Mouse (Mus musculus) T-cell, adult 66 days (primary cell): ENCODE data around the gene Cavin1. TPM values are rescaled to one million over a fixed set of nuclear protein-coding genes. Genes with fewer than 3 reads are reported as not detected.

Source experiments
- total RNA-seq, 2 experiments: library from RNA; stranded (reverse); gene quantifications; 3 replicates in 1 of 2; 4 replicates in 1 of 2; pipeline ENCODE4 v1.2.4; 2023

The Cavin1 gene
- total RNA-seq = under 1 TPM; 0.27 to 0.82 TPM

GRCm38 (mm10) chr11:100970557-100970937 is at the start of gene Cavin1:
TSS of gene Cavin1 (minus strand) at chr11:100970887.

GRCm38 (mm10) chr11:101009046-101009887 is 38.6 kb upstream of the Cavin1 start, which contains the start of gene Atp6v0a1:
TSS of gene Atp6v0a1 (plus strand) at chr11:101009452.

GRCm38 (mm10) chr11:100939512-100940151 is 31.1 kb downstream of the Cavin1 start, which contains the start of gene Stat3:
TSS of gene Stat3 (minus strand) at chr11:100939540.

Other genes with a start within 250 kb of the Cavin1 start
- gene Rab5c, start 232.7 kb downstream of the Cavin1 start, total RNA-seq = 100 to 1,000 TPM; 121 to 133 TPM
- gene Kcnh4, start 210.9 kb downstream of the Cavin1 start, total RNA-seq = under 1 TPM; 0.23 to 0.24 TPM
- gene Hcrt, start 208.0 kb downstream of the Cavin1 start, total RNA-seq = not detected
- gene Ghdc, start 199.9 kb downstream of the Cavin1 start, total RNA-seq = 1 to 10 TPM; 6.3 to 6.5 TPM
- gene Stat5b, start 120.2 kb downstream of the Cavin1 start, total RNA-seq = 100 to 1,000 TPM; 129 to 142 TPM
- gene Stat5a, start 111.5 kb downstream of the Cavin1 start, total RNA-seq = 10 to 100 TPM; 84.3 to 91.3 TPM
- gene Stat3, start 31.3 kb downstream of the Cavin1 start, total RNA-seq = 100 to 1,000 TPM; 263 to 271 TPM
- 1 to 10 TPM; 2.2 to 4.0 TPM for gene Atp6v0a1, start 38.6 kb upstream of the Cavin1 start, total RNA-seq
- 10 to 100 TPM in 1 of 2 experiments, 1 to 10 TPM in 1; 8.9 to 17.3 TPM for gene Naglu, start 99.1 kb upstream of the Cavin1 start, total RNA-seq
- 1 to 10 TPM; 1.3 to 1.7 TPM for gene Hsd17b1, start 107.5 kb upstream of the Cavin1 start, total RNA-seq
- gene Coasy, start 111.7 kb upstream of the Cavin1 start, total RNA-seq = 10 to 100 TPM; 12.7 to 17.8 TPM
- 10 to 100 TPM; 37.2 to 41.9 TPM for gene Mlx, start 116.4 kb upstream of the Cavin1 start, total RNA-seq
- gene Psmc3ip, start 124.5 kb upstream of the Cavin1 start, total RNA-seq = 1 to 10 TPM; 2.7 to 4.0 TPM
- 10 to 100 TPM; 80.7 to 89.4 TPM for gene Retreg3, start 149.0 kb upstream of the Cavin1 start, total RNA-seq
- 10 to 100 TPM; 16.2 to 19.9 TPM for gene Tubg1, start 149.1 kb upstream of the Cavin1 start, total RNA-seq
- 1 to 10 TPM; 2.3 to 2.7 TPM for gene Tubg2, start 185.0 kb upstream of the Cavin1 start, total RNA-seq
- gene Cntnap1, start 199.6 kb upstream of the Cavin1 start, total RNA-seq = under 1 TPM; 0.24 to 0.44 TPM
- gene Plekhh3, start 200.5 kb upstream of the Cavin1 start, total RNA-seq = 1 to 10 TPM in 1 of 2 experiments, under 1 TPM in 1; 0.73 to 1.1 TPM
- 1 to 10 TPM in 1 of 2 experiments, under 1 TPM in 1; 0.44 to 1.5 TPM for gene Ccr10, start 204.6 kb upstream of the Cavin1 start, total RNA-seq